8 mouse cellular contexts compared by ENCODE assay signal in the genomic region with DNA sequence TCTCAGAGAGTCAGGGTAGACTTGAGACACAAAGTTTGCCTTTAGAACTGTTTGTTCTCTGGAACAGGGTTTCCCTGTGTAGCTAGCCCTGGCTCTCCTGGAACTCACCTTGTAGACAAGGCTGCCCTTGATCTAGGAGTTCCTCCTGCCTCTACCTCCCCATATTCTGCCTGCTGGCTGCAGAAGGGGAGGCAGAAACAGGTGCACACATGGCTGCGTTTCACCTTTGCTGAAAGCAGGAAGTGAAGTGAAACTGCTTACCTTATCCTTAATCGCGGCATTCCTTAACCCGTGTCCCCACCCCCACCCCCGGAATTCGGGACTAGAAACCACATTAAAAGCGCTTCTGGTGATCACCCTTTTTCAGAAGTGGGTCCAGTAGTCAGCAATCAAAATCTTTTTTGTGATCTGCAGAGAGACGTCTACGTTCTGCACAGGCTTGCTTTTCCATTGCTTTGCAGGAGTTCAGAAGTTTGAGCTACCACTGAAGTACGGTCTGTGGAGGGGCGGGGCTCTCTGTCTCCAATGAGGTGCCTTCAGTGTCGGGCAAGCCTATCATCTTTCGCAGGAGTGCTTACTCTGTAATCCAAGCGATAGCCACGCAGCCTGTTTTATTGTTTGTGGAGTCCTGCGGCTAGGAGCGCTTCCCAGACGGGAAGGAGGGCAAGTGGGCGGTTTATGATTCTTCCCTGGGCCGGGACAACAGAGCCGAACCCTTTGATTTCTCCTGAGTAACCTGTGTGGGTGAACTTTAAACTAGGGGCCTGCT.
DNase-seq lines count a peak whose midpoint lies in the region; ATAC-seq lines count a peak whose summit lies in the region.

No protein-coding gene starts in this region.

- H3K9ac ChIP-seq in hindbrain, embryonic 14.5 days: peak overlapping the region; percentile 69

- ATAC-seq in activated CD4-positive, CD25-positive, alpha-beta regulatory T cell, adult 4 months: peak; percentile 36
- ATAC-seq in hindbrain, embryonic 14.5 days (ENCODE audit: low FRiP score): peak; percentile 90
- ATAC-seq in erythroid progenitor cell, adult 5-6 weeks (replicated peaks; ENCODE audit: low FRiP score, poor library complexity, severe bottlenecking): no peak

- peak overlapping the region; percentile 48 for H3K4me3 ChIP-seq in hindbrain, embryonic 14.5 days (replicated peaks; ENCODE audit: low read length)

- no peaks in the 10 kb centered on the region for H3K9me3 ChIP-seq in hindbrain, embryonic 14.5 days (ENCODE audit: control insufficient read depth, low read length)

- peak overlapping the region; percentile 72 for H3K4me2 ChIP-seq in hindbrain, embryonic 14.5 days (replicated peaks)

- peaks cover 33% of the 10 kb centered on the region for H3K4me1 ChIP-seq in hindbrain, embryonic 14.5 days (replicated peaks; ENCODE audit: control insufficient read depth, insufficient read depth, low read length)

- peak overlapping the region; percentile 43 for H3K27ac ChIP-seq in hindbrain, embryonic 14.5 days

- 1% methylated on average over 21 of the region's 21 CpGs for WGBS in hindbrain, embryonic 14.5 days

- no peaks in the 10 kb centered on the region for H3K27me3 ChIP-seq in hindbrain, embryonic 14.5 days (ENCODE audit: control insufficient read depth, insufficient read depth, low read length)

- DNase-seq in cerebellum, postnatal 25 days: peak; percentile 68 to 73
- DNase-seq in gastrocnemius, adult 18-20 months (ENCODE audit: low spot score): peak; percentile 80
- peak; percentile 81 for DNase-seq in hindbrain, embryonic 14.5 days (ENCODE audit: low spot score)
- DNase-seq in layer of hippocampus, postnatal 10 days (ENCODE audit: low spot score in 2 of 2): peak; percentile 58 to 70
- peak; percentile 85 for DNase-seq in lung, postnatal 25 days (ENCODE audit: low spot score)
- peak; percentile 56 for DNase-seq in right cerebral cortex, adult 18-20 months

- H3K36me3 ChIP-seq in hindbrain, embryonic 14.5 days (replicated peaks; ENCODE audit: control insufficient read depth, insufficient read depth): no peaks in the 10 kb centered on the region
